Mouse (Mus musculus) lung, postnatal 0 days (tissue): ENCODE measurements around the gene Hoxc6. TPM values are rescaled to one million over a fixed set of nuclear protein-coding genes. Genes with fewer than 3 reads are reported as not detected.

Experiments used
- ATAC-seq: fragments of 200-750 bp; cut with Nextera tagmentation; 2 replicates; pipeline ENCODE4 v1.8.0; 2017; ENCODE audit warnings: moderate library complexity
- DNase-seq: peaks from one replicate; pipeline ENCODE4 v3.0.0-alpha.2; 2016; ENCODE audit warnings: low spot score
- H3K27ac ChIP-seq: fragments of 300-500 bp; sonication (generic); 2 replicates; pipeline ENCODE4 v1.5.1; 2014; ENCODE audit warnings: antibody characterized with exemption, mild to moderate bottlenecking, low read length, mixed read lengths
- H3K27me3 ChIP-seq: fragments of 300-500 bp; sonication (generic); replicated peaks from 2 replicates; pipeline ENCODE4 v1.6.1; 2014; ENCODE audit warnings: low read length, mixed read lengths; ENCODE audit not compliant: insufficient read depth
- H3K36me3 ChIP-seq: fragments of 300-500 bp; sonication (generic); 2 replicates; pipeline ENCODE4 v1.6.1; 2014; ENCODE audit warnings: low read length, mixed read lengths; ENCODE audit not compliant: insufficient read depth
- H3K4me1 ChIP-seq: fragments of 300-500 bp; sonication (generic); 2 replicates; pipeline ENCODE4 v1.6.1; 2014; ENCODE audit warnings: antibody characterized with exemption, low read depth, low read length, mixed read lengths; ENCODE audit not compliant: insufficient read depth
- H3K4me2 ChIP-seq: fragments of 300-500 bp; sonication (generic); replicated peaks from 2 replicates; pipeline ENCODE4 v1.6.1; 2014; ENCODE audit warnings: low read depth, mild to moderate bottlenecking, low read length, moderate library complexity, mixed read lengths
- H3K4me3 ChIP-seq: fragments of 300-500 bp; sonication (generic); 2 replicates; pipeline ENCODE4 v1.5.1; 2014; ENCODE audit warnings: low read depth, low read length
- H3K9ac ChIP-seq: fragments of 300-500 bp; sonication (generic); replicated peaks from 2 replicates; pipeline ENCODE4 v1.6.1; 2014; ENCODE audit warnings: low read depth, mild to moderate bottlenecking
- H3K9me3 ChIP-seq: fragments of 300-500 bp; sonication (generic); 2 replicates; pipeline ENCODE4 v1.6.1; 2016; ENCODE audit warnings: low read length, mixed read lengths
- CTCF ChIP-seq: IDR thresholded peaks from 2 replicates; pipeline ENCODE4 v1.5.1; 2016; ENCODE audit warnings: antibody characterized with exemption, mild to moderate bottlenecking
- EP300 ChIP-seq: IDR thresholded peaks from 2 replicates; pipeline ENCODE4 v1.6.1; 2016; ENCODE audit warnings: antibody characterized with exemption, mild to moderate bottlenecking, control low read depth
- WGBS: fragments of 180-500 bp; shearing (Covaris S2); extraction: QIAGEN DNeasy Blood & Tissue Kit; methylation state at CpG from one replicate; pipeline ENCODE4 v1.1.7; 2014; 5-methylcytosine and 5-hydroxymethylcytosine counted together
- polyA plus RNA-seq: library from polyadenylated mRNA; unstranded; fragments of >200 nt; fragmentation: Nextera tagmentation; extraction: Ambion mirVana; gene quantifications from 2 replicates; pipeline ENCODE4 v1.2.1, GENCODE M21; 2015

The Hoxc6 gene
- polyA plus RNA-seq, 1 experiment from 2014 or later, result not detected

DNA sequence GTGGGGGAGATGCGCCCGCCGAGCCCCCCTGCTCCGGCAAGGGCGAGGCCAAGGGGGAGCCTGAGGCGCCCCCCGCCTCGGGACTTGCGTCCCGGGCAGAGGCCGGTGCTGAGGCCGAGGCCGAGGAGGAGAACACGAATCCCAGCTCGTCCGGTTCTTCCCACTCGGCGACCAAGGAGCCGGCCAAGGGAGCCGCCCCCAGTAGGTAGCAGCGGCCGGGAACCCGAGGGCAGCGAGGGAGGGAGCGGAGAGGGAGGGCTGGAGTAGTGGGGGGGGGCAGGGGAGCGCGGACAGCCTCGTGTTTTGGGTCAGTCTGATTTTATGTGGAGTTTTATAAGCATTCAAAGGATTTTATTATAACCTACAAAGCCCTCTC, 43.1 kb upstream of the Hoxc6 start:
- ATAC-seq (no peak), DNase-seq (no peak)
- Histone ChIP-seq H3K4me3 (0 out of 2 replicates have a peak overlapping the region, but pooled peaks have one; percentile 2), H3K9me3 (no peaks in the 10 kb centered on the region), H3K36me3 (no peaks in the 10 kb centered on the region), H3K27me3 (peaks cover 90% of the 10 kb centered on the region), H3K4me1 (no peaks in the 10 kb centered on the region), H3K27ac (no peak overlapping the region), H3K4me2 (no peak overlapping the region), H3K9ac (no peak overlapping the region)
- TF ChIP-seq CTCF, result no peak
- no peak for TF ChIP-seq EP300
- 4% methylated on average over 20 of the region's 28 CpGs for WGBS

DNA sequence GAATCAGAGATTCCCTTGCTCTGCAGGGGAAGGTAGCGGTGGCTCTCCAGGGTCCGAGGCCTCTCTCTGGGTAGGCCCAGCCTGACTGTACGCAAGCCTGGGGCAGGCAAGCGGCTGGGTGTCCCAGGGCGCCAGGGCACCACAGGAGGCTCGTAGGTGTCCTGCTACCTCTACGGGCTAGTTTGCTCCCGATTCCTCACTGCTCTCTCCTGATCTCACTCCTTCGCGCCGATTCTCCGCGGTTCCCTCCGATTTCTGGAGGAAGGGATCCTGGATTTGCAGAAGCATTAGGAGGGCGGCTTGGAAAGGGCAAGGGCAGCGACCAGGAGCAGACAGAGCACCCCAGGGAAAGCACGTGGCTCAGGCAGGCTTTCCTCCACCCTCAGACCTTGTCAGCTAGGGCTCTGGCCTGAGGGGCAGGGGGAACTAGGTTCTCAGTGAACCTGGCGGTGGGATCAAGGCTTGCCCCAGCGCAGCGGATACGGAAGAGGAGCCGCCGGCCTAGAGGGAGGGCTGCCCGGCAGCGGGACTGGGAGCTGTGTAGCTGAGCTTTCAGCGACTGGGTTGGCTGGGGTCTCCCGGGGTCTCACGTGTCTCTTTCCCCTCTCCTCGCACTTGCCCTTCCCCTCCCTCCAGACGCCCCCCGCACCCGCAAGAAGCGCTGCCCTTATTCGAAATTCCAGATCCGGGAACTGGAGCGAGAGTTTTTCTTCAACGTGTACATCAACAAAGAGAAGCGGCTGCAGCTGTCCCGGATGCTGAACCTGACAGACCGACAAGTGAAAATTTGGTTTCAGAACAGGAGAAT, 42.0 kb upstream of the Hoxc6 start:
- Histone ChIP-seq H3K36me3 (no peaks in the 10 kb centered on the region), H3K9me3 (no peaks in the 10 kb centered on the region), H3K4me3 (no peak overlapping the region), H3K4me1 (no peaks in the 10 kb centered on the region), H3K4me2 (no peak overlapping the region), H3K9ac (no peak overlapping the region), H3K27me3 (peaks cover 86% of the 10 kb centered on the region), H3K27ac (no peak overlapping the region)
- WGBS, result 2% methylated on average over 37 of the region's 40 CpGs
- TF ChIP-seq CTCF, result no peak
- no peak for TF ChIP-seq EP300
- ATAC-seq (no peak), DNase-seq (no peak)

DNA sequence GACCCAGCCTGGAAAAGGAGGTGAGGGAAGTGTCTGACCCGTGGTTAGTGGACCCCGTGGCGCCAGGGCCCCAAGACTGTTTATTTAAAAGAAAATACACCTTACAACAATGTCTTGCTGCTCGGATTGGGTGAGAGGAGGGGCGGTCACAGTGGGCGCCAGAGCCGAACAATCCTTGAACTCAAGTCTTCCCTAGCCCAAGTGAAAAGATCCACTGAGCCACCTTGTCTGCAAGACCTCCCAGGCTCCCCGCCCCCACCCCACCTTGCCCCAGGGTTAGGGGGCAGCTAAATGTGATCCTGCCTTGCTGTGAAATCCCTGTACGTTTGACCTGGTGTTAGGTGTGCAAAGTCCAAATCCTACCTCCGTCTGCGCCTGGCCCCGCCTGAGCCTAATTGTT, 41.2 kb upstream of the Hoxc6 start:
- Histone ChIP-seq H3K9ac (no peak overlapping the region), H3K27ac (no peak overlapping the region), H3K4me2 (no peak overlapping the region), H3K9me3 (no peaks in the 10 kb centered on the region), H3K4me3 (no peak overlapping the region), H3K27me3 (peaks cover 87% of the 10 kb centered on the region), H3K4me1 (no peaks in the 10 kb centered on the region), H3K36me3 (no peaks in the 10 kb centered on the region)
- DNase-seq (no peak), ATAC-seq (no peak)
- TF ChIP-seq EP300, result no peak
- TF ChIP-seq CTCF, result no peak
- WGBS, result 2% methylated on average over 12 of the region's 12 CpGs

DNA sequence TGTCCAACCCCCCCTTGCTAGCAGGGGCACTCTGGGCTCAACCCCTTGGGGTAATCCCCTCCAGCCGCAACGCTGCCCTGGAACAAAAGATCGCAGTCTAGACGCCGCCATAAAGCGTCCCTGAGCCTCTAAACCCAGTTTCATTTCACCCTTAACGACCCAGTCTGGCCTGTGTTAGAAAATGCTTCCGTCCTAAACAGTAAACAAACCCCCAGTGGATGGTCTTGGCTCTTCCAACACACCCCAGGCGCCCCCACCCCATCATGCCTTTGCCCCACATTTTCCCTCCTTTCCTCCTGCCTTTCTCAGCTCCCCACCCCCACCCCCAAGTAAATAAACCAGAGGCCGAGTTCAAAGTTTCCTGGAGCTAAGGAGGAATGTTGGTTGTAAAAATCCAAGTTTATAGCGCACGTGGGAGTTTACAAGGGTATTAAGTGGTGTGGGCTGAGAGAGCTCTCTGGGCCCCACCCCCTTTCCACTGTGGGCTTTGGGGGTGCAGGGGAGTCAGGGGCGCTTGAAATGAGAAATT, 38.3 kb upstream of the Hoxc6 start:
- Histone ChIP-seq H3K27me3 (peaks cover 78% of the 10 kb centered on the region), H3K4me2 (no peak overlapping the region), H3K9ac (no peak overlapping the region), H3K4me3 (no peak overlapping the region), H3K9me3 (no peaks in the 10 kb centered on the region), H3K4me1 (no peaks in the 10 kb centered on the region), H3K36me3 (no peaks in the 10 kb centered on the region), H3K27ac (no peak overlapping the region)
- TF ChIP-seq CTCF, result no peak
- TF ChIP-seq EP300, result no peak
- DNase-seq, result no peak
- ATAC-seq, result no peak
- WGBS, result under 1% methylated on average over 13 of the region's 13 CpGs

DNA sequence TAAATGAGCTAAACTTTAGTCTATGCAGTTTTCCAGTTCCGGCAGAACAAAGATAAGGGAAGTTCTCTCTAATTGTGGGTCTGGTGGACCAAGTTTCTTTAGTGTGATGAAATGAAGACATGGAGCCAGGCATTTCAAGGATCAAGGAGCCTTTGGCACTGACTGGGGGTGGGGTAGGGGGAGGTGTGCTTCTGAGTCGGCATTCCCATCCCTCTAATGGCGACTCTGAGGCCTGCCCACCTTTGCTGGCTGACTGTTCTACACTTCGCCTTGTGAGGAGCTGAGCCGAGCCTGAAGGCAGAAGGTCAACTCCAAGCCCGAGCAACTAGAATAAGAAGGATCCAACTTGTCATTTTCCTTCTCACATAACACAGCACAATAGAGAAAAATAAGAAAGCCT, 36.3 kb upstream of the Hoxc6 start:
- H3K4me1 ChIP-seq, result no peaks in the 10 kb centered on the region
- no peaks in the 10 kb centered on the region for H3K9me3 ChIP-seq
- no peaks in the 10 kb centered on the region for H3K36me3 ChIP-seq
- no peak overlapping the region for H3K4me3 ChIP-seq
- WGBS, result 2% methylated on average over 6 of the region's 6 CpGs
- H3K4me2 ChIP-seq, result no peak overlapping the region
- peaks cover 79% of the 10 kb centered on the region for H3K27me3 ChIP-seq
- no peak overlapping the region for H3K27ac ChIP-seq
- no peak overlapping the region for H3K9ac ChIP-seq
- ATAC-seq (no peak), DNase-seq (no peak)
- no peak for TF ChIP-seq CTCF
- TF ChIP-seq EP300, result no peak

- DNase-seq, result no peak
- H3K4me3 ChIP-seq, result no peak overlapping the region
- no peak for ATAC-seq
- no peaks in the 10 kb centered on the region for H3K36me3 ChIP-seq
- H3K4me1 ChIP-seq, result no peaks in the 10 kb centered on the region
- H3K9ac ChIP-seq, result no peak overlapping the region
- WGBS, result 4% methylated on average over 13 of the region's 13 CpGs
- H3K27me3 ChIP-seq, result peaks cover 79% of the 10 kb centered on the region
- no peaks in the 10 kb centered on the region for H3K9me3 ChIP-seq
- TF ChIP-seq EP300 (no peak), CTCF (no peak)
- H3K4me2 ChIP-seq, result no peak overlapping the region
- H3K27ac ChIP-seq, result no peak overlapping the region
Measured at GRCm38 (mm10) chr15:102962492-102962891, 35.6 kb upstream of the Hoxc6 start.
